ENCODE assay signal across 17 mouse cellular contexts in genomic region chr19:25404163-25404562, GRCm38 (mm10).
"Had no signal": no experiment of that assay in that cellular context is flagged by ENCODE, and none has a peak within 500 bp of the region (broad histone marks: within the 10 kb centered on the region; RNA-seq: fewer than 3 reads in every experiment).

No protein-coding gene starts in this region.

- H3K4me2 ChIP-seq: liver, embryonic 13.5 days; lung, embryonic 14.5 days; midbrain, embryonic 12.5 days; midbrain, embryonic 15.5 days; neural tube, embryonic 12.5 days; neural tube, embryonic 15.5 days; stomach, embryonic 15.5 days had no signal

- H3K27ac ChIP-seq: kidney, postnatal 0 days; liver, embryonic 13.5 days; macrophage; midbrain, embryonic 12.5 days; midbrain, embryonic 15.5 days; neural tube, embryonic 12.5 days; neural tube, embryonic 15.5 days; stomach, embryonic 15.5 days had no signal

- H3K4me3 ChIP-seq: liver, embryonic 13.5 days; midbrain, embryonic 12.5 days; midbrain, embryonic 15.5 days; neural tube, embryonic 12.5 days; neural tube, embryonic 15.5 days; stomach, embryonic 15.5 days had no signal

- ATAC-seq: intestine, postnatal 0 days; midbrain, embryonic 15.5 days had no signal

- H3K27me3 ChIP-seq: neural tube, embryonic 12.5 days had no signal

- H3K9me3 ChIP-seq: liver, embryonic 13.5 days; midbrain, embryonic 12.5 days; midbrain, embryonic 15.5 days; neural tube, embryonic 12.5 days; neural tube, embryonic 15.5 days; stomach, embryonic 15.5 days had no signal

- DNase-seq: kidney, adult 9 months; left cerebral cortex, postnatal 4 days; liver, embryonic 13.5 days; lung, embryonic 14.5 days; lung, postnatal 10 days; right cerebral cortex, adult 18-20 months; right cerebral cortex, postnatal 14 days; spleen, adult 18-20 months; thymus, postnatal 25 days had no signal

- H3K9ac ChIP-seq: liver, embryonic 13.5 days; lung, embryonic 14.5 days; midbrain, embryonic 12.5 days; midbrain, embryonic 15.5 days; neural tube, embryonic 12.5 days; neural tube, embryonic 15.5 days; stomach, embryonic 15.5 days had no signal

- H3K36me3 ChIP-seq: midbrain, embryonic 12.5 days; midbrain, embryonic 15.5 days; neural tube, embryonic 12.5 days; neural tube, embryonic 15.5 days had no signal
